Mouse (Mus musculus) ES-E14 (cell line): ENCODE measurements around the gene Gdpd5. TPM values are rescaled to one million over a fixed set of nuclear protein-coding genes. Genes with fewer than 3 reads are reported as not detected.
"Not testable (repeated sequence)": the region's sequence is repeated elsewhere in the genome, so short reads cannot be mapped to it uniquely, and the experiment has no call there.

Experiments
- DNase-seq: peaks from one replicate; pipeline ENCODE4 v3.0.0-alpha.2; 2013; ENCODE audit warnings: low read depth, low spot score
- H3K27ac ChIP-seq: 2 replicates; pipeline ENCODE4 v1.5.1; 2012; ENCODE audit warnings: low read depth, mild to moderate bottlenecking, low read length, moderate library complexity, mixed read lengths; ENCODE audit not compliant: poor library complexity, insufficient read depth, severe bottlenecking
- H3K36me3 ChIP-seq: 2 replicates; pipeline ENCODE4 v1.6.1; 2012; ENCODE audit warnings: mild to moderate bottlenecking, low read length, moderate library complexity, mixed read lengths; ENCODE audit not compliant: control insufficient read depth, poor library complexity, insufficient read depth, severe bottlenecking
- H3K4me1 ChIP-seq, 2 experiments: fragments of 150-350 bp in 1 of 2; sonication (generic) in 1 of 2; 2 replicates each; pipeline ENCODE4 v1.6.1; 2012; ENCODE audit warnings: low read length in 2 of 2, mild to moderate bottlenecking in 1 of 2, mixed read lengths in 1 of 2; ENCODE audit not compliant: control insufficient read depth in 2 of 2, insufficient read depth in 2 of 2, poor library complexity in 1 of 2
- H3K4me3 ChIP-seq, 2 experiments: fragments of 150-350 bp in 1 of 2; sonication (generic) in 1 of 2; 2 replicates each; pipeline ENCODE4 v1.5.1; 2012; ENCODE audit warnings: low read length in 2 of 2, low read depth in 1 of 2, mild to moderate bottlenecking in 1 of 2, mixed read lengths in 1 of 2; ENCODE audit not compliant: insufficient read depth in 1 of 2, poor library complexity in 1 of 2, severe bottlenecking in 1 of 2
- H3K9ac ChIP-seq: 2 replicates; pipeline ENCODE4 v1.6.1; 2012; ENCODE audit warnings: low read depth, mild to moderate bottlenecking, low read length, mixed read lengths; ENCODE audit not compliant: poor library complexity, insufficient read depth, severe bottlenecking
- H3K9me3 ChIP-seq: fragments of 150-350 bp; sonication (generic); 2 replicates; pipeline ENCODE4 v1.6.1; 2012; ENCODE audit warnings: low read depth, mild to moderate bottlenecking, low read length; ENCODE audit not compliant: control insufficient read depth, insufficient read depth
- CHD2 ChIP-seq: IDR thresholded peaks from 2 replicates; pipeline ENCODE4 v1.6.1; 2014; ENCODE audit warnings: mild to moderate bottlenecking, low read depth, low read length, inconsistent platforms
- HCFC1 ChIP-seq: IDR thresholded peaks from 2 replicates; pipeline ENCODE4 v1.6.1; 2012; ENCODE audit warnings: low read length, inconsistent platforms, borderline replicate concordance; ENCODE audit not compliant: insufficient read depth
- MAFK ChIP-seq: IDR thresholded peaks from 2 replicates; pipeline ENCODE4 v1.6.1; 2014; ENCODE audit warnings: mild to moderate bottlenecking, low read depth, low read length, inconsistent platforms; ENCODE audit not compliant: insufficient read depth
- ZC3H11A ChIP-seq: IDR thresholded peaks from 2 replicates; pipeline ENCODE4 v1.6.1; 2012; ENCODE audit warnings: low read depth, mild to moderate bottlenecking, inconsistent platforms, low read length, borderline replicate concordance
- ZNF384 ChIP-seq: IDR thresholded peaks from 2 replicates; pipeline ENCODE4 v1.6.1; 2012; ENCODE audit warnings: low read depth, low read length, inconsistent platforms
- in situ Hi-C, 2 experiments: fragments of 600-800 bp; cut with MboI; formaldehyde crosslinking; loops; one replicate each; pipeline ENCODE4 v1.15.1; 2025; ENCODE audit warnings: low sequenced_read_pairs in 2 of 2, inconsistent platforms in 1 of 2; ENCODE audit not compliant: unreplicated experiment in 2 of 2
- total RNA-seq: library from RNA; depleted of rRNA; stranded (reverse); fragments of 300-350 nt; gene quantifications from 2 replicates; pipeline ENCODE4 v1.2.3, GENCODE M21; 2012; rRNA removed

Gdpd5 gene
- total RNA-seq, 1 experiment: 10.2 TPM

GRCm38 (mm10) chr7:99501148-99501547 is 119.9 kb downstream of the Gdpd5 start:
- DNase-seq: no peak
- 0 out of 4 replicates have a peak, but pooled peaks cover 0 to 2% of the 10 kb centered on the region in 2 experiments for H3K4me1 ChIP-seq
- no peak overlapping the region for H3K4me3 ChIP-seq
- no peak overlapping the region for H3K9ac ChIP-seq
- no peaks in the 10 kb centered on the region for H3K36me3 ChIP-seq
- TF ChIP-seq MAFK: no peak
- TF ChIP-seq CHD2: no peak
- no peak for TF ChIP-seq HCFC1
- TF ChIP-seq ZNF384: no peak
- TF ChIP-seq ZC3H11A: no peak
- in situ Hi-C loops: loop anchor here in 1 of 2 experiments (10.0 kb wide), 1 partner anchor 304 kb away; no protein-coding TSS in a partner anchor
- H3K27ac ChIP-seq: no peak overlapping the region
- H3K9me3 ChIP-seq: no peaks in the 10 kb centered on the region

- no peak for TF ChIP-seq CHD2
- no peak for TF ChIP-seq ZC3H11A
- no peak for TF ChIP-seq HCFC1
- TF ChIP-seq ZNF384: no peak
- TF ChIP-seq MAFK: no peak
- no peak overlapping the region for H3K9ac ChIP-seq
- H3K9me3 ChIP-seq: no peaks in the 10 kb centered on the region
- in situ Hi-C loops: loop anchor here in 1 of 2 experiments (10.0 kb wide), 1 partner anchor 300 kb away; no protein-coding TSS in a partner anchor
- DNase-seq: no peak
- H3K4me1 ChIP-seq: peaks cover 0 to 4% of the 10 kb centered on the region in 2 experiments; a peak in 1 of 4 replicates
- H3K36me3 ChIP-seq: no peaks in the 10 kb centered on the region
- no peak overlapping the region for H3K27ac ChIP-seq
- no peak overlapping the region for H3K4me3 ChIP-seq
Observed at GRCm38 (mm10) chr7:99504556-99504955, 123.3 kb downstream of the Gdpd5 start.

DNA sequence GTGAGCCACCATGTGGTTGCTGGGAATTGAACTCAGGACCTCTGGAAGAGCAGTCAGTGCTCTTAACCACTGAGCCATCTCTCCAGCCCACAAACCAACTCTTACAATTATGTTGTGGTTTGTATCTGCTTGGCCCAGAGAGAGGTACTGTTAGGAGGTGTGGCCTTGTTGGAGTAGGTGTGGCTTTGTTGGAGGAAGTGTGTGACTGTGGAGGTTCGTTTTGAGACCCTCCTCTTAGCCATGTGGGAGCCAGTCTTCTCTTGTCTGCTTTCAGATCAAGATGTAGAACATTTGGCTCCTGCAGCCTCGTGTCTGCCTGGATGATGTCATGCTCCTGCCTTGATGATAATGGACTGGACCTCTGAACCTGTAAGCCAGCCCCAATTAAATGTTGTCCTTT is 127.0 kb downstream of the Gdpd5 start:
- H3K9me3 ChIP-seq: not testable (repeated sequence)
- in situ Hi-C loops: loop anchor here in 1 of 2 experiments (10.0 kb wide), 1 partner anchor 297 kb away; no protein-coding TSS in a partner anchor

DNA sequence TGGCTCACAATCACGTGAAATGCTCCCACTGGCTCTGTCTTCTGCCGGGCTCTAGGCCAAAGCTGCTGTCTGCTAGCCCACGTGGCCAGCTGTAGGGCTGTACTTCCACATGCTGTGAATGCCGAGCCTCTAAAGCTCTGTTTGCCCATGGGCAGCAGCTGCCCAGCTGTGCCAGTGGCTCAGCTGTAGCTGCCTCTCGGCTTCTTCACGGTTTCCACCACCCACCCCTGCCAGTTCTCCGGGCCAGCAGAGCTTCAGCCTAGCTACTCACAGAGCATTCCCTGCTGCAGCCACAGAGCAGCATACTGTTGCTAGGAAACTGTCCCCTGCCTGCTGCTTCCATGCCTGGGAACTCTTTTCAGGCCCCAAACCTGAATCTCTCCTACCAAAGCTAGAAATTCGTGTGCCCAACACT is 128.9 kb downstream of the Gdpd5 start:
- no peak overlapping the region for H3K27ac ChIP-seq
- no peak overlapping the region; the same call in 1 of the 2 replicates for H3K9ac ChIP-seq
- DNase-seq: no peak
- H3K4me3 ChIP-seq: no peak overlapping the region
- H3K4me1 ChIP-seq: peaks cover 0 to 6% of the 10 kb centered on the region in 2 experiments; a peak in 1 of 4 replicates
- H3K9me3 ChIP-seq: no peaks in the 10 kb centered on the region
- no peaks in the 10 kb centered on the region for H3K36me3 ChIP-seq
- in situ Hi-C loops: no loop called here
- no peak for TF ChIP-seq ZNF384
- TF ChIP-seq ZC3H11A: no peak
- TF ChIP-seq HCFC1: no peak
- no peak for TF ChIP-seq MAFK

More for the DNA sequence above, 127.0 kb downstream of the Gdpd5 start:
- H3K27ac ChIP-seq, DNase-seq, H3K9ac ChIP-seq, H3K4me3 ChIP-seq, H3K36me3 ChIP-seq, H3K4me1 ChIP-seq: not testable (repeated sequence)

Other genes with a start within 250 kb of the Gdpd5 start
- gene Uvrag, start 240.3 kb upstream of the Gdpd5 start, total RNA-seq: 13.6 and 14.6 TPM in 2 replicates
- 16.4 and 17.0 TPM in 2 replicates for gene Dgat2, start 198.7 kb upstream of the Gdpd5 start, total RNA-seq
- gene Mogat2, start 142.8 kb upstream of the Gdpd5 start, total RNA-seq: 9.1 and 22.9 TPM in 2 replicates
- gene Map6, start 114.0 kb upstream of the Gdpd5 start, total RNA-seq: 6.7 and 13.5 TPM in 2 replicates
- 337 and 500 TPM in 2 replicates for gene Serpinh1, start 28.2 kb upstream of the Gdpd5 start, total RNA-seq
- 0.31 and 0.85 TPM in 2 replicates for gene Klhl35, start 84.6 kb downstream of the Gdpd5 start, total RNA-seq
- gene Rps3, start 102.3 kb downstream of the Gdpd5 start, total RNA-seq: 1,655 and 1,728 TPM in 2 replicates
- gene Arrb1, start 154.1 kb downstream of the Gdpd5 start, total RNA-seq: 10.7 and 15.3 TPM in 2 replicates
- gene Tpbgl, start 245.7 kb downstream of the Gdpd5 start, total RNA-seq: 0.11 and 0.27 TPM in 2 replicates